Mouse (Mus musculus) heart, postnatal 0 days (tissue): ENCODE data around the gene Rnf215.

Source experiments
- CTCF ChIP-seq: IDR thresholded peaks from 2 replicates; pipeline ENCODE4 v1.5.1; 2016; ENCODE audit warnings: antibody characterized with exemption, control low read depth, low read depth
- EP300 ChIP-seq: IDR thresholded peaks from 2 replicates; pipeline ENCODE4 v1.6.1; 2016; ENCODE audit warnings: antibody characterized with exemption, low read depth

DNA sequence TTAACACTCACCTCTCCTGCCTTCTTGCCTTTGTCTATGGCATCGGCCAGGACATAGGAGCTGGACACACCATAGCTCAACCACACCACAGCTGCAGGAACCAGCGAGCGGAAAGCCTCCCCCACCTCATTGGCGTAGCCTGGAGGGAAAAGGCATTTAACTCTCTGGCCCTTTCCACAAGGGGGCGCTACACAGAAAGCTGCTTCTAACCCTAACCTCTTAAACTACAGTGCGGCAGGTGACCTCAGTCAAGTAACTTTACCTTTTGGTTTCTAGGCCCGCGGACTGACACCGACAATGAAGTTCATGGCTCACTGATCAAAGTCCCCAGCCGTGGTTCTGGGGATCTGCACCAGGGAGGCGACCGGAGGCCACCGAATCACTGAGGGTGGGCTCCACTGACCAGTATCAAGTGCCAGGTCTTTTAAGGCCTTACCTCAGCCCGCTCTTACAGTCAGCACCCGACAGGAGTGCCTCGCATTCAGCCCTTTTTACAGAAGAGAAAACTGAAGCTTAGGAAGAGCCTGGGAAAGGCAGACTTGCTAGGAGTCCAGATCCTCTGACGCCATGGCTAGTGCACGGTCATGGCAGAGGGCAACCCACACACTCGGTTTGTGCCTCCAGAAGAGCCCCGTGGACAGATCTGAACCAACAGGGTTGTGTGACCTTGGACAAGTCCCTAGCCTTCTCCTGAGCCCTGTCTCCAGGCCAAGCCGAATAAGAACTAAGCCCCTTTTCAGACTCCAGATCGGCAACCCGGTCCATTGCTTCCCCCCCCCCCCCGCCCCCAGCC is 40.4 kb upstream of the Rnf215 start:
- peak; percentile 72 for TF ChIP-seq CTCF
- TF ChIP-seq EP300, result no peak
